Mouse (Mus musculus): Measurements from ENCODE around the gene Gid8. TPM values are rescaled to one million over a fixed set of nuclear protein-coding genes. Genes with fewer than 3 reads are reported as not detected.

Gene Gid8
- total RNA-seq, 2 experiments from 2014 or later = 31.7 to 36.7 TPM

GRCm38 (mm10) chr2:180745248-180745927 lies 35.5 kb downstream of the Gid8 start:
- peak; percentile 85 for DNase-seq (ENCODE audit: low spot score)

GRCm38 (mm10) chr2:180746569-180747192 lies 36.8 kb downstream of the Gid8 start:
- DNase-seq (ENCODE audit: low spot score) = no peak

DNA sequence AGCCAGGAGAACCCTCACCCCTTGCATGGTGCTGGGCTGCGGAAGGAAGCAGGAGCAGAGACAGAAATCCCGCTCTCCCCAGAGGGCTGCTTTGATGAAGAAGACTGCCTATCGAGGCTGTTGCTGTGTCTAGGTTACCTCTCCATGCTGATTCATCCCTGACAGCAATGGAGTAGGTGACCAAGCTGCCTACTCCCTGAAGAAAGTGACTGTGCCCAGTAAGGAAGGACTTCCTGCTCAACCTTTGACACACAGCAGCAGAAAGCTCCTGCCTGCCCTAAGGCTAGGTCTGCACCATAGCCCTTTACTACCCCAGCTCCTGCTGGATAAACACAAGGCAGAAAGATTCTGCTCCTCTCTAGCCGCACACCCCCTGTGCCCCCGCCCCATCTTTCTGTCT lies 39.0 kb downstream of the Gid8 start:
- DNase-seq (ENCODE audit: low spot score) = no peak

DNA sequence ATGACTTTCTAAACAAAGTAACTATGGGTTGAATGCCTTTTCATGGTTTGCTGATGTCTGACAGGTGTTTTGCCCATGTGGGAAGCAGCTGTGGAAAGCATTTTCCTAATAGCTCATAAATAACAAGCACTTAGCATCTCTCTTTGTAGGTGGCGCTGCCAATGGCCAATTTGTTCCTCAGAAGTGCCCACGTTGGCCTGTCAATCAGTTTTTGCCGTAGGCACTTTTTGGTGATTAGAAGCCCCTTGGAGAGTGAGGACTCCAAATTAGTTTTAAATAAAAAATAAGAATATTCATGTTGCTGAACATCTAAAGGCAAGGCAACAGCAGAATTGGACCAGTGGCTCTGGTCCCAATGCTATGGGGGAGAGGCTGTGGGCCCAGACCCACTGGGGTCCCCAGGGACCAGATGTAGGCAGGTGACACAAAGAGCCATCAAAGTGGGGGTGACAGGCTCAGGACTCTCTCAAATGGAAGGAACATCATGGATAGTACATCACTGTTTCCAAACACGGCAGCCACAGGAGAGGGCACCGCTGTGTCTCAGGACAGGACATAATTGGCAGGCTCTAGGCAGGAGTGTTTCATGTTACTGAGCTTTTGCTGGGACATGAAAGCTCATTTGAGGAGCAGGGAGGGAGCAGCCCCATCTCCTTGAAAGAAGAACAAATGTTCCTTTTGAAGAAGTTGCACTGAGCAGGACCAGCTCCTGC lies 45.2 kb downstream of the Gid8 start:
- DNase-seq (ENCODE audit: low spot score) = no peak

DNA sequence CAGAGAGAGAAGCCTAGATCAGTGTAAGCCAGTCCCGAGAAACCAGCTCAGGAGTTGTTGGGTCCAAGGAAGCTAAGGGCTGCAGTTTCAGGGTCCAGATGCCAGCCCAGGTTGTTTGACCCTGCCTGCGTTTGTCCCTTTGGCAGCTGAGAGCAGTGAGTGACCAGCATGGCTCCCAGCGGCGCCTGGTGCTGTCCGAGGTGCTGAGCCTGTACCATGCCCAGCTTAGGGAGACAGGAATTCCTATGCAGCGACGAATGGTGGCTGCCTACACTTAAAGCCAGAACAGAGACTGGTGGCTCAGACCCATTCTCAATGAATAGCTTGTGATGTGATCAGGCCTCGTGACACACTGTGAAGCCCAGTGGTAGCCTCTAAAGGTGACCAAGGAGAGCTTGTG lies 46.0 kb downstream of the Gid8 start:
- DNase-seq (ENCODE audit: low spot score) = peak; percentile 26

GRCm38 (mm10) chr2:180756786-180757185 lies 46.9 kb downstream of the Gid8 start:
- DNase-seq (ENCODE audit: low spot score) = no peak

DNA sequence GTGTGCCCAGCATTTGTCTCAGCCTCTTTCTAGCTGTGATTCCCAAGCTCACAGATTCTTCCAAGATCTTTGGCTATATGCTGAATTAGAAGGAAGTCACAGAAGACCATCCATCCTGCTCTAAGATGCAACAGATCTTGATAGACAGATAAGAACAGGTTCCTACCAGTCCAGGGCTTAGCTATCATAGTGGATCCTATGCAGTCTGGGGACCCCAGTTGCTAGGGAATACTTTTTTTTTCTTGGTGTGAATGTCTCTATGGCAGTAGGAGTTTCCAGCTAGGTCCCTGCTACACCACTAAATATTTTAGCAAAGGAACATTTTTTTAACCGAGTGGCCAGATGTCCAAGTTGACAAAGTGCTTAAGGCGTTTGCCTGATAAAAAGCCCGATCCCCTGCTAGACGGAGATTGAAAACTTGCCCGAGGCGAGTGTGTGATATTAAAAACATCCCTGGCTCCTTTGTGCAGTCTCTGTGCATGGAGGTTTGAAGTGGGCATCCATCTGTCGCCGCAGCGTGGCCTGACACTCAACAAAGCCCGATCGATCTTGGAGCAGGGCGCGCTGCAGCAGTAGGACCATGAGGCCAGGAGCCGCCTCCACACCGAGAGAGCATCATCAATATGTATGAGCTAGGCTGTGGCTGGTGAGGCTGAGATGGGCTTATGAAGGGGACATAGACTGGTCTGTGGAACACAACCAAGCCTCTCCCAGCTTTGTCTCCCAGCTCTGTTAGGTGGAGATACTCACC lies 48.8 kb downstream of the Gid8 start:
- no peak for DNase-seq (ENCODE audit: low spot score)

DNA sequence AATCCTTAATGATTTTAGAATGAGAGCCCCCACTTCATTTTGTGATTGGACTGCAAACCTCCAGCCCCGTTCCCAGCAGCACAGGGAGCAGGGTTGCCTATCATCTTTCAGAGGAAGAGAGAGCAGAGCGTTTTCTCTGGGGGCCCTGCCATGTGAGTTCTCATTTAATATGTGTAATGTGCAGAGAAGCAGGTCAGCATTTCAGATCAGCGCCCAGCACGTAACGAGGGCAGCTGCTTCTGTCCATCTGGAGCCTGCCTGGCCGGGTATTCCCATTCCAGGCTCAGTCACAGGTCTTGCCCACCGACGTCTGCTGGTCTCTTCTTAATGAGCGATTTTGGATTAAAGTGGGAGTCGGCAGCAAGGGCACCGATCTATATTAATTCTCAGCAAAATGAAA lies 55.1 kb downstream of the Gid8 start:
- DNase-seq (ENCODE audit: low spot score) = peak; percentile 42

- DNase-seq (ENCODE audit: low spot score) = no peak
These were observed 55.8 kb downstream of the Gid8 start for GRCm38 (mm10) chr2:180765713-180766112.

Other genes with a start within 250 kb of the Gid8 start
- not detected for gene Ntsr1, start 210.1 kb upstream of the Gid8 start, total RNA-seq (2021)
- 1 to 10 TPM; 4.4 to 4.5 TPM for gene Mrgbp, start 128.8 kb upstream of the Gid8 start, total RNA-seq (2021)
- 10 to 100 TPM; 20.7 to 25.7 TPM for gene Ogfr, start 120.9 kb upstream of the Gid8 start, total RNA-seq (2021)
- gene Col9a3, start 112.3 kb upstream of the Gid8 start, total RNA-seq (2021) = under 1 TPM in 1 of 2 experiments, not detected in 1; 0.07 TPM
- gene Tcfl5, start 67.4 kb upstream of the Gid8 start, total RNA-seq (2021) = not detected
- gene Dido1, start 118 bp upstream of the Gid8 start, total RNA-seq (2021) = 10 to 100 TPM; 15.3 to 19.4 TPM
- gene Slc17a9, start 15.1 kb downstream of the Gid8 start, total RNA-seq (2021) = not detected
- not detected for gene Bhlhe23, start 66.8 kb downstream of the Gid8 start, total RNA-seq (2021)
- gene Ythdf1, start 210.8 kb downstream of the Gid8 start, total RNA-seq (2021) = 10 to 100 TPM; 39.9 to 41.6 TPM
- not detected for gene Birc7, start 218.9 kb downstream of the Gid8 start, total RNA-seq (2021)
- under 1 TPM in 1 of 2 experiments, not detected in 1; 0.66 TPM for gene Nkain4, start 244.6 kb downstream of the Gid8 start, total RNA-seq (2021)